Mouse (Mus musculus) heart, postnatal 0 days (tissue): ENCODE measurements around the gene Nefh. TPM values are rescaled to one million over a fixed set of nuclear protein-coding genes. Genes with fewer than 3 reads are reported as not detected.

ENCODE experiments used
- ATAC-seq: fragments of 200-750 bp; cut with Nextera tagmentation; 2 replicates; pipeline ENCODE4 v1.8.0; 2017; ENCODE audit warnings: low read depth, moderate number of reproducible peaks, moderate library complexity; ENCODE audit not compliant: insufficient read depth
- DNase-seq: peaks from one replicate; pipeline ENCODE4 v3.0.0-alpha.2; 2016; ENCODE audit warnings: low spot score
- H3K27ac ChIP-seq: fragments of 300-500 bp; sonication (generic); 2 replicates; pipeline ENCODE4 v1.5.1; 2014; ENCODE audit warnings: low read depth, mild to moderate bottlenecking
- H3K27me3 ChIP-seq: fragments of 300-500 bp; sonication (generic); 2 replicates; pipeline ENCODE4 v1.6.1; 2014; ENCODE audit warnings: low read length, mixed read lengths; ENCODE audit not compliant: control insufficient read depth, insufficient read depth
- H3K36me3 ChIP-seq: fragments of 300-500 bp; sonication (generic); replicated peaks from 2 replicates; pipeline ENCODE4 v1.6.1; 2014; ENCODE audit warnings: low read length, mixed read lengths; ENCODE audit not compliant: control insufficient read depth, insufficient read depth
- H3K4me1 ChIP-seq: fragments of 300-500 bp; sonication (generic); 2 replicates; pipeline ENCODE4 v1.6.1; 2014; ENCODE audit warnings: antibody characterized with exemption; ENCODE audit not compliant: control insufficient read depth, insufficient read depth
- H3K4me2 ChIP-seq: fragments of 300-500 bp; sonication (generic); 2 replicates; pipeline ENCODE4 v1.6.1; 2014; ENCODE audit warnings: low read depth, mild to moderate bottlenecking, low read length, moderate library complexity
- H3K4me3 ChIP-seq: fragments of 300-500 bp; sonication (generic); 2 replicates; pipeline ENCODE4 v1.5.1; 2014; ENCODE audit warnings: low read depth, low read length
- H3K9ac ChIP-seq: fragments of 300-500 bp; sonication (generic); replicated peaks from 2 replicates; pipeline ENCODE4 v1.6.1; 2014; ENCODE audit warnings: low read depth, low read length, mixed read lengths
- H3K9me3 ChIP-seq: fragments of 300-500 bp; sonication (generic); replicated peaks from 2 replicates; pipeline ENCODE4 v1.6.1; 2016; ENCODE audit warnings: low read length; ENCODE audit not compliant: control insufficient read depth
- CTCF ChIP-seq: IDR thresholded peaks from 2 replicates; pipeline ENCODE4 v1.5.1; 2016; ENCODE audit warnings: antibody characterized with exemption, control low read depth, low read depth
- EP300 ChIP-seq: IDR thresholded peaks from 2 replicates; pipeline ENCODE4 v1.6.1; 2016; ENCODE audit warnings: antibody characterized with exemption, low read depth
- WGBS: fragments of 180-500 bp; shearing (Covaris S2); extraction: QIAGEN DNeasy Blood & Tissue Kit; methylation state at CpG from one replicate; pipeline ENCODE4 v1.1.7; 2014; 5-methylcytosine and 5-hydroxymethylcytosine counted together
- polyA plus RNA-seq: library from polyadenylated mRNA; unstranded; fragments of >200 nt; fragmentation: Nextera tagmentation; extraction: Ambion mirVana; gene quantifications from 2 replicates; pipeline ENCODE4 v1.2.1, GENCODE M21; 2015
- total RNA-seq: library from RNA; depleted of rRNA; stranded (reverse); fragments of >200 nt; gene quantifications from 2 replicates; pipeline ENCODE4 v1.2.3, GENCODE M21; 2014; ENCODE audit warnings: low replicate concordance

Nefh gene
- total and polyA plus RNA-seq, 2 experiments from 2014 or later = 0.04 to 0.07 TPM

DNA sequence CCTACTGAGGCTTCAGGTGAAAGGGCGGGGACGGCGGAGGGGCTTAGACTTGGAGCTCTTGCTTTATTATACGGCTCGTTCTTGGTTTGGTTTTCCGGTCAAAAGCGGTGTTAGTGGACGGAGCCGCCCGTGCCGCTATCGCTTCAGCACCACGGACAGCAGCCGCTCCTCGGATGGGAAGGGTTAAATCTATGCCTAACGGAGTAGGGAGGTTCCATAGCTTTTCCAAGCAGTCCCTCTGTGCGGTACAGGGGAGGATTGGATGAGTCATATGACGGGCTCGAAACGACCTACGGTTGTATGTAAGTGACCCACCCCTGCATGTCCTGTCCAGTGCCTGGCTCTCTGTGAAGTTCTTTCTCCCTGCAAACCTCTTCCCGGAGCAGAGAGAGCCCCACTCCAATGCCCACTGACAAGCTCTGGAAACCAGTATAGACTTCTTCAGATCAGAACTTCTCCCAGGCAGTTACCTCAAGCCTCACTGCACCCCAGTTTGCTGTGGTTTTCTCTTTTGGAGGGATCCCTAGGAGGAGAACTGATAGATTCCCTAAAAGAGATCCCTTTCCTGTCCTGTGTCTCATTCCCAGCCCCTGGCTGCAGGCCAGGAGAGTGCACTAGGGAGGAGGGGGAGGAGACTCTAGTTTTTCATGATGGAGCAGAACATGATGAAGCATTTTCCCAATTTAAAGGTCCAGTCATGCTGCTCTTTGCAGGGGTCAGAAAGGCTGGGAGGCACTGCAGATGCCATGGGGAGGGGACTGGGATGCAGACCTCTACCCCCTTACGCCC lies 1.6 kb upstream of the Nefh start:
- TF ChIP-seq CTCF (no peak), EP300 (no peak)
- 6% methylated on average over 23 of the region's 23 CpGs for WGBS
- Histone ChIP-seq H3K27me3 (peaks cover 90% of the 10 kb centered on the region), H3K27ac (no peak overlapping the region), H3K9ac (no peak overlapping the region), H3K4me1 (peaks cover 9% of the 10 kb centered on the region), H3K9me3 (no peaks in the 10 kb centered on the region), H3K4me3 (no peak overlapping the region), H3K4me2 (no peak overlapping the region), H3K36me3 (no peaks in the 10 kb centered on the region)
- peak; percentile 30; the same call in 1 of the 2 replicates for ATAC-seq
- no peak for DNase-seq

DNA sequence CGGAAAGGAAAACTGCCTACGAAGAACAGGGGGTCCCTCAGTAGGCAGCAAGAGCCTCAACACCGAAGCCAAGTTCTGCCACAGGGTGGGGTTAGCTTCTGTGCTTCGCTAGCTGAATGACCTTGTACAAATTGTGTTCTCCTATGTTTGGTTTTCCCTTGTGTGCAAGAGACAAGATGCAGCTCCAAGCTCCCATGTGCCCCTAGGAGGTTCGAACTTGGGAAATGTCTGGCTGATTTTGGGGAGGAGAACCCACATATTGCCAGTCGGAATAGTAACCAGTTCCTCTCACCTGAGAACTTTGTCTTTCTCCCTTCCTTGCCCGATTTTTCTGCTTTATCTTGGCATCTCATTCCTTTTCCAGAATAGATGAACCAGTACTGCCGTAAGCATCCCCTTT lies 928 bp upstream of the Nefh start:
- Histone ChIP-seq H3K9me3 (no peaks in the 10 kb centered on the region), H3K27ac (no peak overlapping the region), H3K36me3 (no peaks in the 10 kb centered on the region), H3K27me3 (peaks cover 89% of the 10 kb centered on the region), H3K4me1 (peaks cover 9% of the 10 kb centered on the region), H3K4me3 (no peak overlapping the region), H3K4me2 (no peak overlapping the region), H3K9ac (no peak overlapping the region)
- DNase-seq (no peak), ATAC-seq (no peak)
- no peak for TF ChIP-seq EP300
- no peak for TF ChIP-seq CTCF
- 44% methylated on average over 8 of the region's 8 CpGs for WGBS

DNA sequence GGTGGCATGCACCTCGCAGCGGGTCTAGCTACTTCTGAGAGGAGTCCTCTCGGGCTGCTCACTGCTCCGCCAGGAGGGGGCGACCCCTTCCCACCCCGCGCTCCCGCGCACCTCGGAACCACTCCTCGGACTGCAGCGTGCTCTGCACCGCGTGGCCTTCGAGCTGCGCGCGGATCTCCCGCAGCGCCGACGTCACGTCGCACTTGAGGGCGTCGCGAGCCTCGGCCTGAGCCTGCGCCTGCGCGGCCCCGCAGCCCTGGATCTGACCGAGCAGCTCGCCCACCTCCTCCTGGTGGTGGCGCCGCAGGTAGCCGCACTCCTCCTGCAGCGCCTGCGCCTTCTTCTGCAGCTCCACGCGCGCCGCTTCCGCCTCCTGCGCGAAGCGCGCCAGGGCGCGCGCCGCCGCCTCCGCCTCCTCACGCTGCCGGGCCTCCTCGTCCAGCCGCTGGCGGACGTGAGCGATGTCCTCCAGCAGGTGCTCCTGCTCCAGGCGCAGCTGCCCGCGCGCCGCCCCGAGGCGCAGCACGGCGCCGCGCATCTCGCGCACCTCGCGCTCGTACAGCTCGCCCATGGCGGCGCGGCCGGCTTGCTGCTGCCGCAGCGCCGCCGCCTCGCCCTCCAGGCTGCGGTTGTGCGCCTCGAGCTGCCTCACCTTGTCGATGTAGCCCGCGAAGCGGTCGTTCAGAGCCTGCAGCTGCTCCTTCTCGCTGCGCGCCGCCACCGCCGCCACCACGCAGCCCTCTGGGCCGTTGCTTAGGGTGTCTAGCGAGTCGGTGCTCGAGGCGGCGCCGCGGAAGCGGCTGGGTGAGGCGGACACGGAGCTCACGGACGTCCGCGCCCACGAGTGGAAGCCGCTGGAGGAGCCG lies 684 bp downstream of the Nefh start:
- DNase-seq (no peak), ATAC-seq (peak; percentile 36; the same call in 1 of the 2 replicates)
- WGBS = under 1% methylated on average over 104 of the region's 120 CpGs
- Histone ChIP-seq H3K27ac (no peak overlapping the region), H3K4me3 (peak overlapping the region; percentile 55), H3K4me2 (peak overlapping the region; percentile 86), H3K9ac (0 out of 2 replicates have a peak overlapping the region, but pooled peaks have one; percentile 2), H3K27me3 (peaks cover 73% of the 10 kb centered on the region), H3K9me3 (no peaks in the 10 kb centered on the region), H3K4me1 (peaks cover 9% of the 10 kb centered on the region), H3K36me3 (no peaks in the 10 kb centered on the region)
- TF ChIP-seq EP300 = no peak
- TF ChIP-seq CTCF = peak; percentile 7; the same call in 1 of the 2 replicates

DNA sequence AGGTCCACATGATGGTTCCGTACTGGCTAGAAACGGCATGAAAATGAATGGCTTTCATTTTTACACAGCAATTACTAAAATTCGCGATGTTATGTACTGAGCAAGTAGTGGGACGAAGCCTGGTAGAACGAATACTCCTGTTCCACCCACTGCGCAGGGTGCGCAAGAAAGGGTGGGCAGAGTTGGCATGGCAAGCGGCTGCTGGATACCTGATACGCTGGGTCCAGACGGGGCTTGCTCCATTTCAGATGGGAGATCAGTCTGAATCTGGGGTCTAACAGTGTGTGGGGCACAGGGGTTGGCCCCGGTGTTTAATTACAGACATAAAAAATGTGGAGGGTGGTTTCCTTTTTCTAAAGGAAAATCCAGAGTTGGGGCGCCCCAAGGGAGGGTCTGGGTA lies 1.3 kb downstream of the Nefh start:
- Histone ChIP-seq H3K4me3 (peak overlapping the region; percentile 55), H3K9me3 (no peaks in the 10 kb centered on the region), H3K4me2 (peak overlapping the region; percentile 86), H3K27me3 (peaks cover 66% of the 10 kb centered on the region), H3K36me3 (no peaks in the 10 kb centered on the region), H3K9ac (no peak overlapping the region), H3K27ac (no peak overlapping the region), H3K4me1 (peaks cover 9% of the 10 kb centered on the region)
- TF ChIP-seq EP300 = no peak
- no peak for TF ChIP-seq CTCF
- no peak for ATAC-seq
- 47% methylated on average over 13 of the region's 13 CpGs for WGBS
- no peak for DNase-seq

DNA sequence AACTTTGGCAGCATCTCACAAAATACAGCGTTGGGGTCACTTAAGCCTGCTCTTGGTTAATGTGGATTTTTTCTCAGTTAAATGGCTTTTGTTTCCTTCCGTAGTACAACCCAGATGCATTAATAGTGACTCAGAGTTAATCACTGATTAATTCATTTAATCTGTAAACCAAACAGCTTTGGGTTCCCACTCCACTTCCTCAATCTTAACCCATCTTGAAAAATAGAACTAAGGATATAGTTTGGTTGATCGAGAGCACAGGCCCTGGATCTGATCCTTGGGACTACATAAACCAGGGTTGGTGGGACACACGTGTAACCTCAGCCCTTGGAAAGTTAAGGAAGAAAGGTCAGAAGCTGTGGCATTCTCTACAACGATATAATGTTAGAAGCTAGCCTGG lies 11.6 kb downstream of the Nefh start:
- TF ChIP-seq EP300 = no peak
- no peak for TF ChIP-seq CTCF
- H3K27me3 ChIP-seq = no peaks in the 10 kb centered on the region
- H3K4me3 ChIP-seq = no peak overlapping the region
- no peak overlapping the region for H3K4me2 ChIP-seq
- no peaks in the 10 kb centered on the region for H3K36me3 ChIP-seq
- DNase-seq (no peak), ATAC-seq (no peak)
- H3K27ac ChIP-seq = no peak overlapping the region
- no peak overlapping the region for H3K9ac ChIP-seq
- WGBS = 79% methylated on average over 5 of the region's 5 CpGs
- 0 out of 2 replicates have a peak, but pooled peaks cover 5% of the 10 kb centered on the region for H3K4me1 ChIP-seq
- no peaks in the 10 kb centered on the region for H3K9me3 ChIP-seq
